Mouse (Mus musculus) left cerebral cortex, postnatal 14 days (tissue): ENCODE measurements at regions not wholly inside any gene's neighbourhood (a gene's known extent, or its start where the extent isn't known, plus 50 kb on each side); places are given as distances from the start of the nearest gene placed in this dataset.

Source experiments
- DNase-seq, 2 experiments: peaks; one replicate each; pipeline ENCODE4 v3.0.0; 2021 to 2022; ENCODE audit warnings: low spot score in 2 of 2, mixed read lengths in 1 of 2
- intact Hi-C: fragments of 180-260 bp; cut with DNase I; formaldehyde crosslinking; loops from one replicate; pipeline ENCODE4 v1.15.1; 2025

- intact Hi-C loops, result no loop called here
- DNase-seq, result no peak
Measured at GRCm38 (mm10) chr17:87583575-87583974, 52.2 kb upstream of the Epcam start.

- intact Hi-C loops, result no loop called here
- no peak for DNase-seq
Measured at GRCm38 (mm10) chr17:87585355-87585754, 50.4 kb upstream of the Epcam start.
